Mouse (Mus musculus) kidney, adult 2 months (tissue): ENCODE data around the gene Mak. TPM values are rescaled to one million over a fixed set of nuclear protein-coding genes. Genes with fewer than 3 reads are reported as not detected.

Experiments
- DNase-seq: peaks from one replicate; pipeline ENCODE4 v3.0.0; 2021
- H3K27ac ChIP-seq: fragments of 200-500 bp; 2 replicates; pipeline ENCODE4 v1.5.1; 2012; ENCODE audit warnings: low read depth, low read length, control low read depth, inconsistent platforms; ENCODE audit not compliant: insufficient read depth
- H3K27me3 ChIP-seq: fragments of 200-500 bp; replicated peaks from 2 replicates; pipeline ENCODE4 v1.6.1; 2012; ENCODE audit warnings: mild to moderate bottlenecking, moderate library complexity, low read length, inconsistent platforms; ENCODE audit not compliant: control insufficient read depth, insufficient read depth
- H3K36me3 ChIP-seq: fragments of 200-500 bp; 2 replicates; pipeline ENCODE4 v1.6.1; 2012; ENCODE audit warnings: mild to moderate bottlenecking, moderate library complexity, low read length, inconsistent platforms; ENCODE audit not compliant: control insufficient read depth, insufficient read depth
- H3K4me1 ChIP-seq: fragments of 200-500 bp; 2 replicates; pipeline ENCODE4 v1.6.1; 2011; ENCODE audit warnings: low read length; ENCODE audit not compliant: control insufficient read depth, insufficient read depth
- H3K4me3 ChIP-seq: fragments of 200-500 bp; 2 replicates; pipeline ENCODE4 v1.5.1; 2011; ENCODE audit warnings: mild to moderate bottlenecking, low read depth, low read length, control low read depth; ENCODE audit not compliant: insufficient read depth
- CTCF ChIP-seq: fragments of 200-500 bp; conservative IDR thresholded peaks from 2 replicates; pipeline ENCODE4 v1.5.1; 2011; ENCODE audit warnings: low read depth, mild to moderate bottlenecking, control low read depth, low read length, moderate library complexity, mixed read lengths; ENCODE audit not compliant: insufficient read depth, insufficient read length
- POLR2A ChIP-seq: fragments of 200-500 bp; IDR thresholded peaks from one replicate; pipeline ENCODE4 v1.6.1; 2011; ENCODE audit warnings: low read depth, low read length, control low read depth
- WGBS: fragments of 180-500 bp; shearing (Covaris S2); methylation state at CpG from one replicate; pipeline ENCODE4 v1.1.7; 2018; 5-methylcytosine and 5-hydroxymethylcytosine counted together
- polyA plus RNA-seq: library from polyadenylated mRNA; depleted of rRNA; stranded (reverse); fragments of >200 nt; gene quantifications from 2 replicates; pipeline ENCODE4 v1.2.3, GENCODE M21; 2012

Mak gene
- polyA plus RNA-seq, 1 experiment = not detected

DNA sequence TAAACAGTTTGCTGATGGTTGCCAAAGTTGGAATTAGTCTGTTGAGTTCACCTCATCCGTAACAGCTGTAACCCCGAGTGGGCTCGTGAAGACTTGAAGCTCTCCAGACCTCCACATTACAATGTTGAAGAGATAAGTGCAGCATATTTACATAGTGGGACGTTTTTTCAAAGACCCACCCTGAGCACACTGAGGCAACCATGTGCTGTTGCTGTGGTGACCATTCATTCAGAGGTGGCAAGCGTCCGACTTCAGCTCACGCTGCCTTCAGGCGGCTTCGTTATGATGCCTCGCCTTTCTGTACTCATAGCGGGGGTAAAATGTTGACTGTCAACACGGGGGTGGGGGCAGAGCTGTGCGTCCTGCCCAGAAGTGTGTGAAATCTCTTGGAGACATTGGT is 57.4 kb downstream of the Mak start:
- no peak for TF ChIP-seq POLR2A
- TF ChIP-seq CTCF = no peak
- no peaks in the 10 kb centered on the region for H3K27me3 ChIP-seq
- peaks cover 2% of the 10 kb centered on the region for H3K36me3 ChIP-seq
- peaks cover 3% of the 10 kb centered on the region; the same call in 1 of the 2 replicates for H3K4me1 ChIP-seq
- WGBS = 90% methylated on average over 13 of the region's 13 CpGs
- H3K4me3 ChIP-seq = no peak overlapping the region
- H3K27ac ChIP-seq = no peak overlapping the region
- no peak for DNase-seq

DNA sequence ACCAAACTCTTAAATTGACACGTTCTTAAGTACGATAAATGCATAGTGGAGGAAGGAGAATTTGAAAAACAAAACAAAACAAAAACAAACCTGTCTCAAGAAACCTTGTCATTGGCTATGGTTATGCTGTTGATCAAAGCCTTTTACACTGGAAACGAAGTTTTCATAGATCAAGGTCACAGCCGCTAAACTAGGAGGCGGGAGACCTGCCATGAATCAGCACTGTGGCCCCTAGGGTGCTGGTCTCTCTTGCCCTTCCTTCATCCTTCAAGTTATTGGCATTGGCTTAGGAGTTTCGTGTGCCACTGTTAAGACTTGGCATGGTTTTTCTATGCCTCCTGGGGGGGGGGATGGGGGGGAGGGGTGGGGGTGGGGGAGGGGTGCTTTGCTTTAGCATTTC is 57.9 kb downstream of the Mak start:
- WGBS = 76% methylated on average over 6 of the region's 6 CpGs
- Histone ChIP-seq H3K36me3 (peaks cover 2% of the 10 kb centered on the region), H3K4me3 (no peak overlapping the region), H3K4me1 (peaks cover 4% of the 10 kb centered on the region; the same call in 1 of the 2 replicates), H3K27ac (no peak overlapping the region), H3K27me3 (no peaks in the 10 kb centered on the region)
- TF ChIP-seq CTCF = no peak
- no peak for TF ChIP-seq POLR2A
- DNase-seq = no peak

DNA sequence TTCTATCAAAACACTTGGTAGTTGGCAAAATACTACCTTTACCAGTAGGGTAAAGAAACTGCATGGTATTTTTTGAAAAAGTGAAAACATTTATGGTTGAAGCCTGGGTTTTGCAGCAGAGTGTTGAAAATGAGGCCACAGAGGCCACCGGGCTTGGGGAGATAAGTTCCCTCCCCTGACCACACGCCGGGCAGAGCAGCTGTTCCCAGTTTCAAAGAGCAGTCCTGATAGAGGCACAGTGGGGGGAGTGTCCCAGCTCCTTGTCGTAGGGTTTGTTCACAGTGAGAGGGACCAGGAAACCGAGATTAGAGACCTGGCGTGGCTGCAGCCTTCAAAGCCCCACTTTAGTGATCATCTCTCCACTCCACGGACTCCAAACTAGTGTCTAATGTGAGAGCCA is 59.0 kb downstream of the Mak start:
- Histone ChIP-seq H3K27ac (no peak overlapping the region), H3K36me3 (peaks cover 2% of the 10 kb centered on the region), H3K4me1 (peaks cover 5% of the 10 kb centered on the region; the same call in 1 of the 2 replicates), H3K27me3 (no peaks in the 10 kb centered on the region), H3K4me3 (no peak overlapping the region)
- TF ChIP-seq POLR2A (no peak), CTCF (no peak)
- WGBS = 90% methylated on average over 7 of the region's 7 CpGs
- no peak for DNase-seq

GRCm38 (mm10) chr13:41018756-41019591 is 60.5 kb downstream of the Mak start:
- TF ChIP-seq CTCF (no peak), POLR2A (no peak)
- Histone ChIP-seq H3K27me3 (no peaks in the 10 kb centered on the region), H3K4me3 (no peak overlapping the region), H3K36me3 (peaks cover 2% of the 10 kb centered on the region), H3K4me1 (peaks cover 7% of the 10 kb centered on the region; the same call in 1 of the 2 replicates), H3K27ac (no peak overlapping the region)
- no peak for DNase-seq
- 88% methylated on average over 13 of the region's 13 CpGs for WGBS

- no peak for DNase-seq
- H3K36me3 ChIP-seq = peaks cover 2% of the 10 kb centered on the region
- H3K4me1 ChIP-seq = peaks cover 7% of the 10 kb centered on the region; the same call in 1 of the 2 replicates
- H3K27me3 ChIP-seq = no peaks in the 10 kb centered on the region
- TF ChIP-seq CTCF = no peak
- no peak for TF ChIP-seq POLR2A
- H3K4me3 ChIP-seq = no peak overlapping the region
- no peak overlapping the region for H3K27ac ChIP-seq
- WGBS = 96% methylated on average over 9 of the region's 9 CpGs
Observed at GRCm38 (mm10) chr13:41018236-41018635, 61.3 kb downstream of the Mak start.

- no peak for DNase-seq
Observed at GRCm38 (mm10) chr13:41017832-41018231, 61.7 kb downstream of the Mak start.

DNA sequence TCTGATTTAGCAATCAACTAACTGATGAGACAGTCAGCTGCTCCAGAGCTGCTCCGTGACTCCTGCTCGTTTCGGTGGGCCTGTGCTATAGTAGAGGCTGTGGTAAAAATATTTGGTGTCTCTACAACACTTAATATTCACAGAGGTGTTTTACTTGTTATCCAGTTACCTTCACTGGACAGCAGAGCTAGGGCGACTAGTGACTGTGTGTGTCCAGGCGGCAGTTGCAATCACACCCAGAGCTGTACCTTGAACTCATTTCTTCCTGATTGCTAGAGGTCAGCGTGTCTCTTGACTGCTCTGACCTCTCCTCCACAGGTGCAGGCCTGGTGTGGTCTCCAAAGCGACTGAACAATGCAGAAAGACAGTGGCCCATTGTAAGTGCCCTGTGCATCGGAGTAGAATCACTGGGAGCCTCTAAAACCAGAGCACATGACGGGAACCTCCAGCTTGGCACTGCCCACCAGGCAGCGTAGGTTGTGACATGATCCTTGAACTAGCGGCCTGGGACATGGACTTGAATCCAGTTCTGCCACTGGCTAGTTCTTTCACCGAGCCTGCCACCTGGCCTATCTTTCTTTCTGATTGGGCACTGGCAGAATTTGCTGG is 62.6 kb downstream of the Mak start:
- Histone ChIP-seq H3K27ac (peak overlapping the region; percentile 79; the same call in 1 of the 2 replicates), H3K4me3 (peak overlapping the region; percentile 75), H3K36me3 (peaks cover 2% of the 10 kb centered on the region), H3K27me3 (no peaks in the 10 kb centered on the region), H3K4me1 (peaks cover 7% of the 10 kb centered on the region; the same call in 1 of the 2 replicates)
- peak; percentile 44 for DNase-seq
- no peak for TF ChIP-seq CTCF
- no peak for TF ChIP-seq POLR2A
- WGBS = 20% methylated on average over 12 of the region's 12 CpGs

More at GRCm38 (mm10) chr13:41017832-41018231, 61.7 kb downstream of the Mak start:
- TF ChIP-seq CTCF (no peak), POLR2A (no peak)
- no peak overlapping the region for H3K4me3 ChIP-seq
- WGBS = 85% methylated on average over 4 of the region's 4 CpGs
- no peak overlapping the region for H3K27ac ChIP-seq
- peaks cover 7% of the 10 kb centered on the region; the same call in 1 of the 2 replicates for H3K4me1 ChIP-seq
- no peaks in the 10 kb centered on the region for H3K27me3 ChIP-seq
- peaks cover 2% of the 10 kb centered on the region for H3K36me3 ChIP-seq
